Mouse (Mus musculus) MEL (cell line): ENCODE measurements around the gene Slc1a1. TPM values are rescaled to one million over a fixed set of nuclear protein-coding genes. Genes with fewer than 3 reads are reported as not detected.

Source experiments
- DNase-seq: peaks from one replicate; pipeline ENCODE4 v3.0.0; 2011; ENCODE audit warnings: low read depth, low spot score
- H3K27ac ChIP-seq: 2 replicates; pipeline ENCODE4 v1.5.1; 2012; ENCODE audit warnings: low read depth, mild to moderate bottlenecking, control low read depth, low read length, moderate library complexity; ENCODE audit not compliant: control insufficient read depth
- H3K27me3 ChIP-seq, 2 experiments: fragments of 150-350 bp in 1 of 2; sonication (generic) in 1 of 2; 2 replicates each; pipeline ENCODE4 v1.6.1; 2012; ENCODE audit warnings: low read length in 2 of 2, mild to moderate bottlenecking in 2 of 2, improper control_type of control experiment in 1 of 2, moderate library complexity in 1 of 2; ENCODE audit not compliant: insufficient read depth in 2 of 2, control insufficient read depth in 1 of 2
- H3K36me3 ChIP-seq, 2 experiments: 2 replicates each; pipeline ENCODE4 v1.6.1; 2012 to 2014; ENCODE audit warnings: low read length in 2 of 2, improper control_type of control experiment in 1 of 2, inconsistent platforms in 1 of 2, mild to moderate bottlenecking in 1 of 2; ENCODE audit not compliant: insufficient read depth in 2 of 2, control insufficient read depth in 1 of 2
- H3K4me1 ChIP-seq, 2 experiments: fragments of 150-350 bp in 1 of 2; sonication (generic) in 1 of 2; 2 replicates each; pipeline ENCODE4 v1.6.1; 2012; ENCODE audit warnings: low read length in 2 of 2, improper control_type of control experiment in 1 of 2, mild to moderate bottlenecking in 1 of 2; ENCODE audit not compliant: insufficient read depth in 2 of 2, control insufficient read depth in 1 of 2
- H3K4me3 ChIP-seq, 2 experiments: fragments of 150-350 bp in 1 of 2; sonication (generic) in 1 of 2; 2 replicates each; pipeline ENCODE4 v1.5.1; 2012; ENCODE audit warnings: low read depth in 2 of 2, low read length in 2 of 2, mild to moderate bottlenecking in 2 of 2, moderate library complexity in 2 of 2, control low read depth in 1 of 2, improper control_type of control experiment in 1 of 2; ENCODE audit not compliant: control insufficient read depth in 1 of 2, insufficient read depth in 1 of 2
- H3K79me2 ChIP-seq: 2 replicates; pipeline ENCODE4 v1.6.1; 2012; ENCODE audit warnings: mild to moderate bottlenecking, low read length, moderate library complexity; ENCODE audit not compliant: control insufficient read depth, poor library complexity, insufficient read depth
- H3K9ac ChIP-seq: 2 replicates; pipeline ENCODE4 v1.6.1; 2012; ENCODE audit warnings: low read depth, mild to moderate bottlenecking, control low read depth, low read length, moderate library complexity; ENCODE audit not compliant: control insufficient read depth, poor library complexity, severe bottlenecking
- H3K9me3 ChIP-seq: fragments of 150-350 bp; sonication (generic); replicated peaks from 2 replicates; pipeline ENCODE4 v1.6.1; 2012; ENCODE audit warnings: mild to moderate bottlenecking, low read length, improper control_type of control experiment, moderate library complexity; ENCODE audit not compliant: insufficient read depth
- CHD1 ChIP-seq: IDR thresholded peaks from 2 replicates; pipeline ENCODE4 v1.6.1; 2012; ENCODE audit warnings: low read depth, mild to moderate bottlenecking, inconsistent platforms, low read length, improper control_type of control experiment
- CHD2 ChIP-seq: IDR thresholded peaks from 2 replicates; pipeline ENCODE4 v1.6.1; 2011; ENCODE audit warnings: low read length, improper control_type of control experiment
- CTCF ChIP-seq, 3 experiments: IDR thresholded peaks in 2 of 3; conservative IDR thresholded peaks in 1 of 3; 2 replicates each; pipeline ENCODE4 v1.5.1; 2011 to 2012; ENCODE audit warnings: low read length in 3 of 3, low read depth in 2 of 3, mild to moderate bottlenecking in 2 of 3, improper control_type of control experiment in 1 of 3, inconsistent platforms in 1 of 3, mixed read lengths in 1 of 3, moderate library complexity in 1 of 3; ENCODE audit not compliant: control insufficient read depth in 1 of 3, insufficient read depth in 1 of 3, poor library complexity in 1 of 3, severe bottlenecking in 1 of 3
- E2F4 ChIP-seq: IDR thresholded peaks from 2 replicates; pipeline ENCODE4 v1.6.1; 2011; ENCODE audit warnings: low read depth, low read length, improper control_type of control experiment, borderline replicate concordance
- EP300 ChIP-seq, 2 experiments: IDR thresholded peaks; 2 replicates each; pipeline ENCODE4 v1.6.1; 2011; ENCODE audit warnings: improper control_type of control experiment in 2 of 2, low read length in 2 of 2, low read depth in 1 of 2, mild to moderate bottlenecking in 1 of 2
- ETS1 ChIP-seq: IDR thresholded peaks from 2 replicates; pipeline ENCODE4 v1.6.1; 2012; ENCODE audit warnings: low read depth, mild to moderate bottlenecking, inconsistent platforms, low read length, improper control_type of control experiment, moderate library complexity
- GABPA ChIP-seq: IDR thresholded peaks from 2 replicates; pipeline ENCODE4 v1.6.1; 2012; ENCODE audit warnings: low read depth, mild to moderate bottlenecking, inconsistent platforms, low read length, improper control_type of control experiment, moderate library complexity
- HCFC1 ChIP-seq: IDR thresholded peaks from 2 replicates; pipeline ENCODE4 v1.6.1; 2012; ENCODE audit warnings: low read depth, mild to moderate bottlenecking, inconsistent platforms, low read length, improper control_type of control experiment, moderate library complexity
- MAX ChIP-seq: IDR thresholded peaks from 2 replicates; pipeline ENCODE4 v1.6.1; 2011; ENCODE audit warnings: low read length, improper control_type of control experiment
- MYB ChIP-seq: IDR thresholded peaks from 2 replicates; pipeline ENCODE4 v1.6.1; 2011; ENCODE audit warnings: mild to moderate bottlenecking, low read depth, low read length, improper control_type of control experiment
- MYC ChIP-seq: IDR thresholded peaks from 2 replicates; pipeline ENCODE4 v1.6.1; 2011; ENCODE audit warnings: low read depth, mild to moderate bottlenecking, low read length, improper control_type of control experiment, moderate library complexity
- NELFE ChIP-seq: IDR thresholded peaks from 2 replicates; pipeline ENCODE4 v1.6.1; 2011; ENCODE audit warnings: low read depth, low read length, improper control_type of control experiment
- NRF1 ChIP-seq: IDR thresholded peaks from 2 replicates; pipeline ENCODE4 v1.6.1; 2014; ENCODE audit warnings: low read depth, mild to moderate bottlenecking, inconsistent platforms, low read length, improper control_type of control experiment, moderate library complexity; ENCODE audit not compliant: poor library complexity, insufficient read depth, severe bottlenecking
- POLR2A ChIP-seq, 2 experiments: IDR thresholded peaks; 2 replicates each; pipeline ENCODE4 v1.6.1; 2011 to 2012; ENCODE audit warnings: low read length in 2 of 2, mild to moderate bottlenecking in 2 of 2, control low read depth in 1 of 2, improper control_type of control experiment in 1 of 2, low read depth in 1 of 2, moderate library complexity in 1 of 2; ENCODE audit not compliant: control insufficient read depth in 1 of 2, insufficient read depth in 1 of 2, poor library complexity in 1 of 2
- SMC3 ChIP-seq: IDR thresholded peaks from 2 replicates; pipeline ENCODE4 v1.6.1; 2011; ENCODE audit warnings: low read depth, low read length, improper control_type of control experiment
- TAL1 ChIP-seq: IDR thresholded peaks from 2 replicates; pipeline ENCODE4 v1.6.1; 2012; ENCODE audit warnings: mild to moderate bottlenecking, inconsistent platforms, low read length, moderate library complexity, mixed read lengths
- TCF12 ChIP-seq: IDR thresholded peaks from 2 replicates; pipeline ENCODE4 v1.6.1; 2014; ENCODE audit warnings: low read depth, mild to moderate bottlenecking, inconsistent platforms, low read length, improper control_type of control experiment, moderate library complexity
- USF1 ChIP-seq: IDR thresholded peaks from 2 replicates; pipeline ENCODE4 v1.6.1; 2014; ENCODE audit warnings: low read depth, mild to moderate bottlenecking, inconsistent platforms, low read length, improper control_type of control experiment, moderate library complexity
- USF2 ChIP-seq, 2 experiments: IDR thresholded peaks; 2 replicates each; pipeline ENCODE4 v1.6.1; 2011 to 2012; ENCODE audit warnings: improper control_type of control experiment in 2 of 2, low read length in 2 of 2, borderline replicate concordance in 1 of 2, inconsistent platforms in 1 of 2, low read depth in 1 of 2, mild to moderate bottlenecking in 1 of 2; ENCODE audit not compliant: insufficient read depth in 1 of 2
- ZKSCAN1 ChIP-seq: IDR thresholded peaks from 2 replicates; pipeline ENCODE4 v1.6.1; 2012; ENCODE audit warnings: low read depth, mild to moderate bottlenecking, inconsistent platforms, low read length, improper control_type of control experiment, moderate library complexity
- ZMIZ1 ChIP-seq: IDR thresholded peaks from 2 replicates; pipeline ENCODE4 v1.6.1; 2012; ENCODE audit warnings: low read depth, mild to moderate bottlenecking, inconsistent platforms, low read length, improper control_type of control experiment, moderate library complexity
- ZNF384 ChIP-seq: IDR thresholded peaks from 2 replicates; pipeline ENCODE4 v1.6.1; 2012; ENCODE audit warnings: low read depth, mild to moderate bottlenecking, inconsistent platforms, low read length, improper control_type of control experiment
- polyA plus RNA-seq, 2 experiments: library from polyadenylated mRNA; stranded (reverse) in 1 of 2; unstranded in 1 of 2; fragments of >175 nt in 1 of 2; fragments of >200 nt in 1 of 2; gene quantifications; 2 replicates each; pipeline versions ENCODE4 v1.2.1 to v1.2.4; 2012; ENCODE audit warnings: low replicate concordance in 2 of 2, low read depth in 1 of 2; ENCODE audit not compliant: insufficient read length in 2 of 2, insufficient read depth in 1 of 2, missing spikeins in 1 of 2
- total RNA-seq: library from RNA; depleted of rRNA; stranded (reverse); fragments of 300-350 nt; gene quantifications from 2 replicates; pipeline ENCODE4 v1.2.3, GENCODE M21; 2012

Slc1a1 gene
- total and polyA plus RNA-seq, 3 experiments, result 0.07 TPM; not detected in 2

GRCm38 (mm10) chr19:28793307-28793706, 41.5 kb upstream of the Slc1a1 start:
- no peak for TF ChIP-seq CHD1
- TF ChIP-seq ETS1, result no peak
- no peak for TF ChIP-seq SMC3
- TF ChIP-seq USF1, result no peak
- no peak for TF ChIP-seq ZKSCAN1
- no peak for TF ChIP-seq EP300 (IDR thresholded peaks at IDR 0.05; ENCODE audit: low read depth in 1 of 2, low read length in 2 of 2)
- TF ChIP-seq NRF1, result no peak
- no peak for TF ChIP-seq NELFE
- TF ChIP-seq E2F4, result no peak
- no peak for TF ChIP-seq CTCF (IDR thresholded peaks at IDR 0.05 in 2 of 3, conservative IDR thresholded peaks at IDR 0.05 in 1 of 3; ENCODE audit: control insufficient read depth in 1 of 3, insufficient read depth in 1 of 3, low read depth in 2 of 3, low read length in 3 of 3, poor library complexity in 1 of 3, severe bottlenecking in 1 of 3)
- TF ChIP-seq ZNF384, result no peak
- TF ChIP-seq, all 39 proteins: peak for 0
- Histone ChIP-seq H3K9me3 (no peaks in the 10 kb centered on the region), H3K27ac (no peak overlapping the region), H3K36me3 (no peaks in the 10 kb centered on the region), H3K79me2 (no peaks in the 10 kb centered on the region), H3K27me3 (no peaks in the 10 kb centered on the region; a peak in 1 of 4 replicates), H3K4me1 (no peaks in the 10 kb centered on the region), H3K9ac (no peak overlapping the region), H3K4me3 (no peak overlapping the region)
- no peak for DNase-seq

GRCm38 (mm10) chr19:28796146-28796848, 38.6 kb upstream of the Slc1a1 start:
- Histone ChIP-seq H3K9ac (no peak overlapping the region), H3K79me2 (no peaks in the 10 kb centered on the region)

DNA sequence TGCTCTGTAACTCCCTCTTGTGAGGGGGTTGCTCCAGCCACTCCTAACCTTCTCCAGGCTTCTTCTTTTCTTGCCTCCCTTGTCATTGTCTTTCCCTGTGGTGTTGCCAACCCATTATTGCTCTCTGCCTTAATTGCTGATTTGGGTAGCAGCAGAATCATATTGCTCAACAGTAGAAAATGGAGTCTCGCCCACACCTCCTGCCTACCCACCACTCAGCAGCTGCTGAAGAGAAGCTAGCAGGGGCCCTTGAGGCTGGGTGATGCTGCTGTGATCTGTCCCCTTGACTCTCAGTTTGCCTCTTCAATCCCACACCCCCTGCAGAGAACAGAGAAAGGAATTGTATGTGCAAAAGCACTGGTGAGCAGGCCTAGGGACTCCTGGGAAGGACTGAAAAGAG, 37.9 kb upstream of the Slc1a1 start:
- Histone ChIP-seq H3K27ac (no peak overlapping the region), H3K9me3 (no peaks in the 10 kb centered on the region), H3K27me3 (no peaks in the 10 kb centered on the region; a peak in 1 of 4 replicates), H3K4me3 (no peak overlapping the region), H3K36me3 (no peaks in the 10 kb centered on the region), H3K4me1 (no peaks in the 10 kb centered on the region), H3K79me2 (no peaks in the 10 kb centered on the region), H3K9ac (no peak overlapping the region)
- no peak for DNase-seq
- TF ChIP-seq TAL1, result no peak
- no peak for TF ChIP-seq GABPA
- no peak for TF ChIP-seq MAX
- no peak for TF ChIP-seq CHD1
- TF ChIP-seq TCF12, result no peak
- TF ChIP-seq SMC3, result no peak
- TF ChIP-seq ZMIZ1, result no peak
- no peak for TF ChIP-seq POLR2A (IDR thresholded peaks at IDR 0.05; ENCODE audit: control insufficient read depth in 1 of 2, insufficient read depth in 1 of 2, low read depth in 1 of 2, low read length in 2 of 2, poor library complexity in 1 of 2)
- no peak for TF ChIP-seq ZNF384
- TF ChIP-seq CHD2, result no peak
- no peak for TF ChIP-seq HCFC1
- TF ChIP-seq MYB, result no peak

More at GRCm38 (mm10) chr19:28796146-28796848, 38.6 kb upstream of the Slc1a1 start:
- H3K4me3 ChIP-seq, result no peak overlapping the region
- H3K9me3 ChIP-seq, result no peaks in the 10 kb centered on the region
- no peak overlapping the region for H3K27ac ChIP-seq
- no peaks in the 10 kb centered on the region for H3K4me1 ChIP-seq
- no peaks in the 10 kb centered on the region for H3K36me3 ChIP-seq
- no peak for TF ChIP-seq CHD2
- no peak for TF ChIP-seq NRF1
- TF ChIP-seq USF2 (IDR thresholded peaks at IDR 0.05; ENCODE audit: borderline replicate concordance in 1 of 2, insufficient read depth in 1 of 2, low read depth in 1 of 2, low read length in 2 of 2), result no peak
- TF ChIP-seq MYC, result no peak
- H3K27me3 ChIP-seq, result no peaks in the 10 kb centered on the region; a peak in 1 of 4 replicates
- no peak for DNase-seq
